Mouse (Mus musculus) MEL (cell line): ENCODE measurements around the gene Gm11172. TPM values are rescaled to one million over a fixed set of nuclear protein-coding genes. Genes with fewer than 3 reads are reported as not detected.

ENCODE experiments used
- DNase-seq: peaks from one replicate; pipeline ENCODE4 v3.0.0; 2011; ENCODE audit warnings: low read depth, low spot score
- H3K27ac ChIP-seq: 2 replicates; pipeline ENCODE4 v1.5.1; 2012; ENCODE audit warnings: low read depth, mild to moderate bottlenecking, control low read depth, low read length, moderate library complexity; ENCODE audit not compliant: control insufficient read depth
- H3K27me3 ChIP-seq, 2 experiments: fragments of 150-350 bp in 1 of 2; sonication (generic) in 1 of 2; 2 replicates each; pipeline ENCODE4 v1.6.1; 2012; ENCODE audit warnings: low read length in 2 of 2, mild to moderate bottlenecking in 2 of 2, improper control_type of control experiment in 1 of 2, moderate library complexity in 1 of 2; ENCODE audit not compliant: insufficient read depth in 2 of 2, control insufficient read depth in 1 of 2
- H3K36me3 ChIP-seq, 2 experiments: 2 replicates each; pipeline ENCODE4 v1.6.1; 2012 to 2014; ENCODE audit warnings: low read length in 2 of 2, improper control_type of control experiment in 1 of 2, inconsistent platforms in 1 of 2, mild to moderate bottlenecking in 1 of 2; ENCODE audit not compliant: insufficient read depth in 2 of 2, control insufficient read depth in 1 of 2
- H3K4me1 ChIP-seq, 2 experiments: fragments of 150-350 bp in 1 of 2; sonication (generic) in 1 of 2; 2 replicates each; pipeline ENCODE4 v1.6.1; 2012; ENCODE audit warnings: low read length in 2 of 2, improper control_type of control experiment in 1 of 2, mild to moderate bottlenecking in 1 of 2; ENCODE audit not compliant: insufficient read depth in 2 of 2, control insufficient read depth in 1 of 2
- H3K4me3 ChIP-seq, 2 experiments: fragments of 150-350 bp in 1 of 2; sonication (generic) in 1 of 2; 2 replicates each; pipeline ENCODE4 v1.5.1; 2012; ENCODE audit warnings: low read depth in 2 of 2, low read length in 2 of 2, mild to moderate bottlenecking in 2 of 2, moderate library complexity in 2 of 2, control low read depth in 1 of 2, improper control_type of control experiment in 1 of 2; ENCODE audit not compliant: control insufficient read depth in 1 of 2, insufficient read depth in 1 of 2
- H3K79me2 ChIP-seq: 2 replicates; pipeline ENCODE4 v1.6.1; 2012; ENCODE audit warnings: mild to moderate bottlenecking, low read length, moderate library complexity; ENCODE audit not compliant: control insufficient read depth, poor library complexity, insufficient read depth
- H3K9ac ChIP-seq: 2 replicates; pipeline ENCODE4 v1.6.1; 2012; ENCODE audit warnings: low read depth, mild to moderate bottlenecking, control low read depth, low read length, moderate library complexity; ENCODE audit not compliant: control insufficient read depth, poor library complexity, severe bottlenecking
- H3K9me3 ChIP-seq: fragments of 150-350 bp; sonication (generic); replicated peaks from 2 replicates; pipeline ENCODE4 v1.6.1; 2012; ENCODE audit warnings: mild to moderate bottlenecking, low read length, improper control_type of control experiment, moderate library complexity; ENCODE audit not compliant: insufficient read depth
- BHLHE40 ChIP-seq: IDR thresholded peaks from 2 replicates; pipeline ENCODE4 v1.6.1; 2012; ENCODE audit warnings: low read depth, mild to moderate bottlenecking, inconsistent platforms, low read length, improper control_type of control experiment, borderline replicate concordance
- CTCF ChIP-seq, 3 experiments: IDR thresholded peaks in 2 of 3; conservative IDR thresholded peaks in 1 of 3; 2 replicates each; pipeline ENCODE4 v1.5.1; 2011 to 2012; ENCODE audit warnings: low read length in 3 of 3, low read depth in 2 of 3, mild to moderate bottlenecking in 2 of 3, improper control_type of control experiment in 1 of 3, inconsistent platforms in 1 of 3, mixed read lengths in 1 of 3, moderate library complexity in 1 of 3; ENCODE audit not compliant: control insufficient read depth in 1 of 3, insufficient read depth in 1 of 3, poor library complexity in 1 of 3, severe bottlenecking in 1 of 3
- ETS1 ChIP-seq: IDR thresholded peaks from 2 replicates; pipeline ENCODE4 v1.6.1; 2012; ENCODE audit warnings: low read depth, mild to moderate bottlenecking, inconsistent platforms, low read length, improper control_type of control experiment, moderate library complexity
- GATA1 ChIP-seq: IDR thresholded peaks from 2 replicates; pipeline ENCODE4 v1.6.1; 2011; ENCODE audit warnings: low read depth, low read length, improper control_type of control experiment
- JUND ChIP-seq: IDR thresholded peaks from 2 replicates; pipeline ENCODE4 v1.6.1; 2011; ENCODE audit warnings: low read depth, mild to moderate bottlenecking, improper control_type of control experiment, low read length
- MAX ChIP-seq: IDR thresholded peaks from 2 replicates; pipeline ENCODE4 v1.6.1; 2011; ENCODE audit warnings: low read length, improper control_type of control experiment
- MAZ ChIP-seq: IDR thresholded peaks from 2 replicates; pipeline ENCODE4 v1.6.1; 2012; ENCODE audit warnings: low read depth, mild to moderate bottlenecking, inconsistent platforms, low read length, improper control_type of control experiment
- MXI1 ChIP-seq: IDR thresholded peaks from 2 replicates; pipeline ENCODE4 v1.6.1; 2011; ENCODE audit warnings: mild to moderate bottlenecking, low read depth, low read length, improper control_type of control experiment
- MYB ChIP-seq: IDR thresholded peaks from 2 replicates; pipeline ENCODE4 v1.6.1; 2011; ENCODE audit warnings: mild to moderate bottlenecking, low read depth, low read length, improper control_type of control experiment
- MYC ChIP-seq: IDR thresholded peaks from 2 replicates; pipeline ENCODE4 v1.6.1; 2011; ENCODE audit warnings: low read depth, mild to moderate bottlenecking, low read length, improper control_type of control experiment, moderate library complexity
- NELFE ChIP-seq: IDR thresholded peaks from 2 replicates; pipeline ENCODE4 v1.6.1; 2011; ENCODE audit warnings: low read depth, low read length, improper control_type of control experiment
- NRF1 ChIP-seq: IDR thresholded peaks from 2 replicates; pipeline ENCODE4 v1.6.1; 2014; ENCODE audit warnings: low read depth, mild to moderate bottlenecking, inconsistent platforms, low read length, improper control_type of control experiment, moderate library complexity; ENCODE audit not compliant: poor library complexity, insufficient read depth, severe bottlenecking
- POLR2AphosphoS5 ChIP-seq: IDR thresholded peaks from 2 replicates; pipeline ENCODE4 v1.6.1; 2012; ENCODE audit warnings: low read depth, borderline replicate concordance, mild to moderate bottlenecking, inconsistent platforms, low read length, moderate library complexity, mixed read lengths
- RAD21 ChIP-seq: IDR thresholded peaks from 2 replicates; pipeline ENCODE4 v1.6.1; 2011; ENCODE audit warnings: mild to moderate bottlenecking, low read depth, low read length, improper control_type of control experiment
- RCOR1 ChIP-seq: IDR thresholded peaks from 2 replicates; pipeline ENCODE4 v1.6.1; 2012; ENCODE audit warnings: low read depth, mild to moderate bottlenecking, inconsistent platforms, low read length, improper control_type of control experiment
- TBP ChIP-seq: IDR thresholded peaks from 2 replicates; pipeline ENCODE4 v1.8.0; 2011; ENCODE audit warnings: low read depth, low read length, improper control_type of control experiment
- TCF12 ChIP-seq: IDR thresholded peaks from 2 replicates; pipeline ENCODE4 v1.6.1; 2014; ENCODE audit warnings: low read depth, mild to moderate bottlenecking, inconsistent platforms, low read length, improper control_type of control experiment, moderate library complexity
- USF1 ChIP-seq: IDR thresholded peaks from 2 replicates; pipeline ENCODE4 v1.6.1; 2014; ENCODE audit warnings: low read depth, mild to moderate bottlenecking, inconsistent platforms, low read length, improper control_type of control experiment, moderate library complexity
- ZC3H11A ChIP-seq: IDR thresholded peaks from 2 replicates; pipeline ENCODE4 v1.6.1; 2012; ENCODE audit warnings: low read depth, mild to moderate bottlenecking, inconsistent platforms, low read length, improper control_type of control experiment
- ZMIZ1 ChIP-seq: IDR thresholded peaks from 2 replicates; pipeline ENCODE4 v1.6.1; 2012; ENCODE audit warnings: low read depth, mild to moderate bottlenecking, inconsistent platforms, low read length, improper control_type of control experiment, moderate library complexity
- ZNF384 ChIP-seq: IDR thresholded peaks from 2 replicates; pipeline ENCODE4 v1.6.1; 2012; ENCODE audit warnings: low read depth, mild to moderate bottlenecking, inconsistent platforms, low read length, improper control_type of control experiment
- polyA plus RNA-seq, 2 experiments: library from polyadenylated mRNA; stranded (reverse) in 1 of 2; unstranded in 1 of 2; fragments of >175 nt in 1 of 2; fragments of >200 nt in 1 of 2; gene quantifications; 2 replicates each; pipeline versions ENCODE4 v1.2.1 to v1.2.4; 2012; ENCODE audit warnings: low replicate concordance in 2 of 2, low read depth in 1 of 2; ENCODE audit not compliant: insufficient read length in 2 of 2, insufficient read depth in 1 of 2, missing spikeins in 1 of 2
- total RNA-seq: library from RNA; depleted of rRNA; stranded (reverse); fragments of 300-350 nt; gene quantifications from 2 replicates; pipeline ENCODE4 v1.2.3, GENCODE M21; 2012

Gm11172 gene
- total and polyA plus RNA-seq, 3 experiments, result not detected

- no peak overlapping the region for H3K4me3 ChIP-seq
- no peaks in the 10 kb centered on the region for H3K9me3 ChIP-seq
- no peaks in the 10 kb centered on the region; a peak in 1 of 4 replicates for H3K36me3 ChIP-seq
- H3K9ac ChIP-seq, result no peak overlapping the region
- no peaks in the 10 kb centered on the region for H3K79me2 ChIP-seq
- H3K4me1 ChIP-seq, result no peaks in the 10 kb centered on the region
- peak; percentile 48 for DNase-seq
- no peaks in the 10 kb centered on the region; a peak in 1 of 4 replicates for H3K27me3 ChIP-seq
- no peak overlapping the region for H3K27ac ChIP-seq
- no peak for TF ChIP-seq CTCF (IDR thresholded peaks at IDR 0.05 in 2 of 3, conservative IDR thresholded peaks at IDR 0.05 in 1 of 3; ENCODE audit: control insufficient read depth in 1 of 3, insufficient read depth in 1 of 3, low read depth in 2 of 3, low read length in 3 of 3, poor library complexity in 1 of 3, severe bottlenecking in 1 of 3)
- peak; percentile 24; the same call in 1 of the 2 replicates for TF ChIP-seq GATA1
- TF ChIP-seq USF1, result no peak
- TF ChIP-seq ZNF384, result no peak
- TF ChIP-seq RCOR1, result peak; percentile 81
- TF ChIP-seq BHLHE40, result peak; percentile 53; the same call in 1 of the 2 replicates
- 0 out of 2 replicates have a peak, but pooled peaks have one; percentile 10 for TF ChIP-seq ETS1
These were observed 42.0 kb upstream of the Gm11172 start for GRCm38 (mm10) chr16:10770531-10771325.

GRCm38 (mm10) chr16:10771769-10772510 is 40.8 kb upstream of the Gm11172 start:
- no peak for DNase-seq
- H3K4me3 ChIP-seq, result no peak overlapping the region

More at GRCm38 (mm10) chr16:10771769-10772510, 40.8 kb upstream of the Gm11172 start:
- H3K36me3 ChIP-seq, result no peaks in the 10 kb centered on the region; a peak in 1 of 4 replicates
- TF ChIP-seq CTCF (IDR thresholded peaks at IDR 0.05 in 2 of 3, conservative IDR thresholded peaks at IDR 0.05 in 1 of 3; ENCODE audit: control insufficient read depth in 1 of 3, insufficient read depth in 1 of 3, low read depth in 2 of 3, low read length in 3 of 3, poor library complexity in 1 of 3, severe bottlenecking in 1 of 3) (no peak), TCF12 (no peak), USF1 (no peak), NRF1 (no peak), MXI1 (no peak), NELFE (no peak), MAX (no peak), ZNF384 (no peak), ZC3H11A (no peak), RCOR1 (no peak), MYC (no peak), ZMIZ1 (no peak), MYB (no peak), MAZ (no peak), RAD21 (no peak), JUND (no peak), POLR2AphosphoS5 (no peak), TBP (no peak)
- no peak overlapping the region for H3K9ac ChIP-seq
- H3K4me1 ChIP-seq, result no peaks in the 10 kb centered on the region
- H3K27me3 ChIP-seq, result no peaks in the 10 kb centered on the region; a peak in 1 of 4 replicates
- H3K79me2 ChIP-seq, result no peaks in the 10 kb centered on the region
- H3K9me3 ChIP-seq, result no peaks in the 10 kb centered on the region
- H3K27ac ChIP-seq, result no peak overlapping the region
